In genomic region chr16:72979407-72980219, GRCm38 (mm10) we compare ENCODE assay signal across 8 mouse cellular contexts.
DNase-seq lines count a peak whose midpoint lies in the region; ATAC-seq and TF ChIP-seq lines count a peak whose summit lies in the region.

No protein-coding gene starts in this region.

- DNase-seq in MEL (ENCODE audit: low read depth, low spot score): peak; percentile 56
- peak; percentile 90 for DNase-seq in brain, embryonic 14.5 days (ENCODE audit: low read depth)
- peak; percentile 82 for DNase-seq in embryonic facial prominence, embryonic 14.5 days (ENCODE audit: low spot score)
- DNase-seq in heart, postnatal 4 days: peak; percentile 84
- peak; percentile 71 for DNase-seq in layer of hippocampus, adult 11-12 months (ENCODE audit: low spot score)
- peak; percentile 53 for DNase-seq in ovary, postnatal 36 days (ENCODE audit: low spot score)
- no peak for DNase-seq in T-cell, adult 2 months (ENCODE audit: low spot score)

- no peak overlapping the region for H3K27ac ChIP-seq in MEL (ENCODE audit: control insufficient read depth, low read depth, low read length)
- no peak overlapping the region for H3K27ac ChIP-seq in embryonic facial prominence, embryonic 14.5 days (replicated peaks; ENCODE audit: low read depth, low read length)
- H3K27ac ChIP-seq in lung, embryonic 15.5 days: no peak overlapping the region

- 23% methylated on average over 8 of the region's 8 CpGs for WGBS in embryonic facial prominence, embryonic 14.5 days
- WGBS in lung, embryonic 15.5 days: 28% methylated on average over 8 of the region's 8 CpGs

- H3K27me3 ChIP-seq in MEL (ENCODE audit: control insufficient read depth in 1 of 2, insufficient read depth in 2 of 2, low read length in 2 of 2): no peaks in the 10 kb centered on the region
- H3K27me3 ChIP-seq in embryonic facial prominence, embryonic 14.5 days (replicated peaks; ENCODE audit: control insufficient read depth, insufficient read depth, low read length): no peaks in the 10 kb centered on the region
- H3K27me3 ChIP-seq in lung, embryonic 15.5 days: no peaks in the 10 kb centered on the region

- no peaks in the 10 kb centered on the region for H3K36me3 ChIP-seq in MEL (ENCODE audit: control insufficient read depth in 1 of 2, insufficient read depth in 2 of 2, low read length in 2 of 2)
- peaks cover 19% of the 10 kb centered on the region for H3K36me3 ChIP-seq in embryonic facial prominence, embryonic 14.5 days (ENCODE audit: control insufficient read depth, insufficient read depth, low read length)
- no peaks in the 10 kb centered on the region for H3K36me3 ChIP-seq in lung, embryonic 15.5 days

- TF ChIP-seq POLR2A in MEL (IDR thresholded peaks at IDR 0.05; ENCODE audit: control insufficient read depth in 1 of 2, insufficient read depth in 1 of 2, low read depth in 1 of 2, low read length in 2 of 2, poor library complexity in 1 of 2): no peak
- no peak for TF ChIP-seq POLR2A in brain, embryonic 14.5 days (IDR thresholded peaks at IDR 0.05; ENCODE audit: borderline replicate concordance, extremely low read depth, insufficient read depth, insufficient read length, poor library complexity, severe bottlenecking)

- no peak overlapping the region for H3K4me3 ChIP-seq in MEL (ENCODE audit: control insufficient read depth in 1 of 2, insufficient read depth in 1 of 2, low read depth in 2 of 2, low read length in 2 of 2)
- H3K4me3 ChIP-seq in embryonic facial prominence, embryonic 14.5 days (ENCODE audit: low read depth, low read length): no peak overlapping the region
- no peak overlapping the region for H3K4me3 ChIP-seq in lung, embryonic 15.5 days

- no peak for TF ChIP-seq EP300 in MEL (IDR thresholded peaks at IDR 0.05; ENCODE audit: low read depth in 1 of 2, low read length in 2 of 2)

- H3K79me2 ChIP-seq in MEL (ENCODE audit: control insufficient read depth, insufficient read depth, low read length, poor library complexity): no peaks in the 10 kb centered on the region

- peak; percentile 82 for TF ChIP-seq RAD21 in MEL (IDR thresholded peaks at IDR 0.05; ENCODE audit: low read depth, low read length)

- peak; percentile 72 for ATAC-seq in embryonic facial prominence, embryonic 14.5 days (ENCODE audit: low read depth)
- ATAC-seq in lung, embryonic 15.5 days (ENCODE audit: borderline replicate concordance, extremely low read depth, low FRiP score, low TSS enrichment): 0 out of 2 replicates have a peak, but pooled peaks have one; percentile 31

- H3K9ac ChIP-seq in MEL (ENCODE audit: control insufficient read depth, low read depth, low read length, poor library complexity, severe bottlenecking): no peak overlapping the region
- no peak overlapping the region for H3K9ac ChIP-seq in embryonic facial prominence, embryonic 14.5 days (ENCODE audit: low read depth, low read length)
- H3K9ac ChIP-seq in lung, embryonic 15.5 days: no peak overlapping the region

- H3K9me3 ChIP-seq in MEL (replicated peaks; ENCODE audit: insufficient read depth, low read length): no peaks in the 10 kb centered on the region
- H3K9me3 ChIP-seq in embryonic facial prominence, embryonic 14.5 days (ENCODE audit: control insufficient read depth, low read length): no peaks in the 10 kb centered on the region
- H3K9me3 ChIP-seq in lung, embryonic 15.5 days: no peaks in the 10 kb centered on the region

- H3K4me1 ChIP-seq in MEL (ENCODE audit: control insufficient read depth in 1 of 2, insufficient read depth in 2 of 2, low read length in 2 of 2): no peaks in the 10 kb centered on the region
- no peaks in the 10 kb centered on the region for H3K4me1 ChIP-seq in embryonic facial prominence, embryonic 14.5 days (ENCODE audit: control insufficient read depth, insufficient read depth, low read length)
- no peaks in the 10 kb centered on the region for H3K4me1 ChIP-seq in lung, embryonic 15.5 days

- TF ChIP-seq CTCF in MEL (IDR thresholded peaks at IDR 0.05 in 2 of 3, conservative IDR thresholded peaks at IDR 0.05 in 1 of 3; ENCODE audit: control insufficient read depth in 1 of 3, insufficient read depth in 1 of 3, low read depth in 2 of 3, low read length in 3 of 3, poor library complexity in 1 of 3, severe bottlenecking in 1 of 3): peak; percentile 60 to 76 (median 63)
- TF ChIP-seq CTCF in brain, embryonic 14.5 days (IDR thresholded peaks at IDR 0.05; ENCODE audit: borderline replicate concordance, extremely low read depth, insufficient read depth, insufficient read length): peak; percentile 80

- H3K4me2 ChIP-seq in embryonic facial prominence, embryonic 14.5 days (ENCODE audit: low read depth, low read length): no peak overlapping the region
- H3K4me2 ChIP-seq in lung, embryonic 15.5 days: no peak overlapping the region

TF ChIP-seq in MEL, 35 proteins besides CTCF, POLR2A, EP300 and RAD21:
- TF ChIP-seq ZC3H11A (IDR thresholded peaks at IDR 0.05; ENCODE audit: low read depth, low read length): peak; percentile 76
- TF ChIP-seq SMC3 (IDR thresholded peaks at IDR 0.05; ENCODE audit: low read depth, low read length): peak; percentile 78
- TF ChIP-seq BHLHE40 (IDR thresholded peaks at IDR 0.05; ENCODE audit: borderline replicate concordance, low read depth, low read length): no peak
